Comparison of ENCODE assay signal across 15 mouse cellular contexts in the genomic region with DNA sequence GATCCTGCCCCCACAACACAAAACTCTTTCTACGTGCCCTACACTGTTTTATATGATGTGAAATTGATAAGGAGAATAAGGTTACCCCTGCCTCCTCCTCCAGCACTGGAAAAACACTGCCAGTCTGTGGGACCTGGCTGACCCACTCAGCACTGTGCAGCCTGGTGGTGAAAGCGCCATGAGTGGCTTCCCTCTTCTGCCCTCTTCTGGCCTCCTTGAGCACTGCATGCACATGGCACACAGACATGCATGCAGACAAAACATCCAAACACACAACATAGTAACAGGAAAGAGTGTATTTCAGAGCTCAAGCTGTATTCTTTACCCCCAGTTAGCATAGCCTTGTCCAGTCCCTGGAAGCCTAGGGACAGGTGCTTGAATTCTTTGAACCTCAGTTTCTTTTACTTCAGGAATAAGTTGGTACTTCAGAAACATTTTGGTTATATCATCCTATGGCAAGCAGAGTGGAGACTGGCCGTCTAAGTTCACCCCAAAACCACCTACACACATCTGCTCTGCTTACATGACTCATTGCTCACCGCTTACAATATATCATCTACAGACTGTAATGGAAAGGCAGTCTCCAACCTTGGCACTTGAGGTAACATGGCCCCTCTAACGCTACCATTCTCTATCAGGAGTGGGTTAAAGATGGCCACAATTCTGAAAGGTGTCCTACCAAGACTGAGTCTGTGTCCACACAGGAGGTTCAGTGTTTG. TPM values are rescaled to one million over a fixed set of nuclear protein-coding genes. Genes with fewer than 3 reads are reported as not detected.
DNase-seq lines count a peak whose midpoint lies in the region; ATAC-seq and TF ChIP-seq lines count a peak whose summit lies in the region.
"Had no signal": no experiment of that assay in that cellular context is flagged by ENCODE, and none has a peak within 500 bp of the region (broad histone marks: within the 10 kb centered on the region; RNA-seq: fewer than 3 reads in every experiment).

No protein-coding gene starts in this region.

- no peak overlapping the region for H3K4me3 ChIP-seq in kidney, postnatal 0 days (replicated peaks; ENCODE audit: low read depth, low read length)
- H3K4me3 ChIP-seq in kidney, embryonic 15.5 days (replicated peaks): no peak overlapping the region
- H3K4me3 ChIP-seq in ES-Bruce4 (ENCODE audit: low read depth, low read length): no peak overlapping the region
- H3K4me3 ChIP-seq: embryonic facial prominence, embryonic 13.5 days; heart, embryonic 15.5 days; liver, embryonic 15.5 days; midbrain, embryonic 12.5 days had no signal

- peak; percentile 48; the same call in 1 of the 2 replicates for TF ChIP-seq CTCF in kidney, postnatal 0 days (IDR thresholded peaks at IDR 0.05; ENCODE audit: low read depth)
- peak; percentile 38 for TF ChIP-seq CTCF in ES-Bruce4 (IDR thresholded peaks at IDR 0.05; ENCODE audit: low read depth, low read length)

- no peak overlapping the region for H3K9ac ChIP-seq in kidney, postnatal 0 days (ENCODE audit: low read depth, low read length)
- H3K9ac ChIP-seq in kidney, embryonic 15.5 days: no peak overlapping the region
- H3K9ac ChIP-seq in ES-Bruce4 (ENCODE audit: low read depth, poor library complexity, severe bottlenecking): no peak overlapping the region
- H3K9ac ChIP-seq: embryonic facial prominence, embryonic 13.5 days; heart, embryonic 15.5 days; liver, embryonic 15.5 days; midbrain, embryonic 12.5 days had no signal

- DNase-seq in kidney, postnatal 0 days (ENCODE audit: low spot score): no peak
- DNase-seq in A20 (ENCODE audit: low read depth, low spot score): peak; percentile 40
- DNase-seq in natural killer cell, adult 2 months (ENCODE audit: low spot score in 2 of 2): no peak
- DNase-seq in urinary bladder, postnatal 14 days (ENCODE audit: low spot score): no peak
- DNase-seq in gastrocnemius, adult 8-10 months (ENCODE audit: low spot score in 2 of 2): no peak
- DNase-seq: cerebellum, adult 11-12 months; right cerebral cortex, postnatal 4 days had no signal

- no peak for TF ChIP-seq EP300 in ES-Bruce4 (IDR thresholded peaks at IDR 0.05; ENCODE audit: insufficient read depth, low read depth, low read length)

- no peaks in the 10 kb centered on the region for H3K27me3 ChIP-seq in kidney, postnatal 0 days (ENCODE audit: insufficient read depth, low read length)
- no peaks in the 10 kb centered on the region for H3K27me3 ChIP-seq in kidney, embryonic 15.5 days
- no peaks in the 10 kb centered on the region for H3K27me3 ChIP-seq in ES-Bruce4 (ENCODE audit: control insufficient read depth, insufficient read depth, low read length, poor library complexity, severe bottlenecking)
- H3K27me3 ChIP-seq: embryonic facial prominence, embryonic 13.5 days; heart, embryonic 15.5 days; liver, embryonic 15.5 days; midbrain, embryonic 12.5 days had no signal

- no peaks in the 10 kb centered on the region for H3K9me3 ChIP-seq in kidney, postnatal 0 days (replicated peaks; ENCODE audit: low read length)
- 0 out of 2 replicates have a peak, but pooled peaks cover 2% of the 10 kb centered on the region for H3K9me3 ChIP-seq in kidney, embryonic 15.5 days (replicated peaks)
- 0 out of 2 replicates have a peak, but pooled peaks cover 2% of the 10 kb centered on the region for H3K9me3 ChIP-seq in ES-Bruce4 (replicated peaks; ENCODE audit: control insufficient read depth, insufficient read depth, low read length, poor library complexity, severe bottlenecking)
- H3K9me3 ChIP-seq: embryonic facial prominence, embryonic 13.5 days; heart, embryonic 15.5 days; liver, embryonic 15.5 days; midbrain, embryonic 12.5 days had no signal

- ATAC-seq in kidney, postnatal 0 days (replicated peaks; ENCODE audit: low FRiP score, low read depth): no peak
- no peak for ATAC-seq in kidney, embryonic 15.5 days (replicated peaks; ENCODE audit: low FRiP score)
- ATAC-seq in erythroblast, adult 5-6 weeks (replicated peaks; ENCODE audit: low FRiP score, poor library complexity, severe bottlenecking): peak; percentile 52
- ATAC-seq: intestine, embryonic 16.5 days had no signal

- no peak overlapping the region for H3K27ac ChIP-seq in kidney, postnatal 0 days
- H3K27ac ChIP-seq in kidney, embryonic 15.5 days: no peak overlapping the region
- no peak overlapping the region for H3K27ac ChIP-seq in ES-Bruce4 (ENCODE audit: insufficient read depth, low read length)
- H3K27ac ChIP-seq: embryonic facial prominence, embryonic 13.5 days; heart, embryonic 15.5 days; liver, embryonic 15.5 days; midbrain, embryonic 12.5 days had no signal

- H3K4me1 ChIP-seq in kidney, postnatal 0 days (replicated peaks; ENCODE audit: insufficient read depth, low read length): no peaks in the 10 kb centered on the region
- H3K4me1 ChIP-seq in kidney, embryonic 15.5 days: no peaks in the 10 kb centered on the region; the same call in 1 of the 2 replicates
- peaks cover 2% of the 10 kb centered on the region for H3K4me1 ChIP-seq in ES-Bruce4 (ENCODE audit: control insufficient read depth, insufficient read depth, low read length)
- H3K4me1 ChIP-seq: liver, embryonic 15.5 days; midbrain, embryonic 12.5 days had no signal

- no peak overlapping the region for H3K4me2 ChIP-seq in kidney, postnatal 0 days (ENCODE audit: low read length)
- no peak overlapping the region for H3K4me2 ChIP-seq in kidney, embryonic 15.5 days
- H3K4me2 ChIP-seq: embryonic facial prominence, embryonic 13.5 days; heart, embryonic 15.5 days; liver, embryonic 15.5 days; midbrain, embryonic 12.5 days had no signal

- 87% methylated on average over 5 of the region's 5 CpGs for WGBS in kidney, postnatal 0 days
- WGBS in kidney, embryonic 15.5 days: 89% methylated on average over 5 of the region's 5 CpGs

- H3K36me3 ChIP-seq in kidney, postnatal 0 days (ENCODE audit: insufficient read depth, low read length): no peaks in the 10 kb centered on the region
- no peaks in the 10 kb centered on the region for H3K36me3 ChIP-seq in kidney, embryonic 15.5 days
- no peaks in the 10 kb centered on the region for H3K36me3 ChIP-seq in ES-Bruce4 (ENCODE audit: control insufficient read depth, insufficient read depth, low read length, poor library complexity, severe bottlenecking)
- H3K36me3 ChIP-seq: embryonic facial prominence, embryonic 13.5 days; heart, embryonic 15.5 days; liver, embryonic 15.5 days; midbrain, embryonic 12.5 days had no signal

- no peak for TF ChIP-seq POLR2A in ES-Bruce4 (IDR thresholded peaks at IDR 0.05; ENCODE audit: insufficient read depth, low read length)

RNA-seq across cellular contexts. Expression of gene Dact1, which starts 35.0 kb away (rescaled TPM):
- 12.4 and 15.3 TPM in 2 replicates for polyA plus RNA-seq in kidney, postnatal 0 days (2015; fragmentation: Nextera tagmentation; extraction: Ambion mirVana)
- polyA plus RNA-seq in kidney, embryonic 15.5 days (2015; fragmentation: Nextera tagmentation; extraction: Ambion mirVana): 16.3 and 18.9 TPM in 2 replicates
- 5.8 and 6.4 TPM in 2 replicates for polyA plus RNA-seq in ES-Bruce4 (2011; ENCODE audit: insufficient read depth, insufficient read length, low read depth, missing spikeins)
- total RNA-seq in erythroblast, adult 5-6 weeks (2015; ENCODE audit: low replicate concordance): not detected in 2 replicates
- not detected in 2 replicates for total RNA-seq in erythroblast, adult 5-6 weeks (2017; ENCODE audit: low replicate concordance)
- total RNA-seq in gastrocnemius, adult 8-10 months (2022): 1 to 10 TPM; 1.7 to 2.8 (median 2.3) TPM
